Mouse (Mus musculus): ENCODE data around the gene Lhfpl2.

Gene Lhfpl2

GRCm38 (mm10) chr13:94207973-94208372 lies 150.4 kb downstream of the Lhfpl2 start:
- intact Hi-C loops (cut with DNase I), result loop anchor here (5.0 to 10.0 kb wide), 2 partner anchors 133 to 416 kb away; no protein-coding TSS in a partner anchor

- intact Hi-C loops (cut with DNase I), result loop anchor here (5.0 to 10.0 kb wide), 2 partner anchors 134 to 417 kb away; no protein-coding TSS in a partner anchor
Measured at GRCm38 (mm10) chr13:94208892-94209291, 151.3 kb downstream of the Lhfpl2 start.

DNA sequence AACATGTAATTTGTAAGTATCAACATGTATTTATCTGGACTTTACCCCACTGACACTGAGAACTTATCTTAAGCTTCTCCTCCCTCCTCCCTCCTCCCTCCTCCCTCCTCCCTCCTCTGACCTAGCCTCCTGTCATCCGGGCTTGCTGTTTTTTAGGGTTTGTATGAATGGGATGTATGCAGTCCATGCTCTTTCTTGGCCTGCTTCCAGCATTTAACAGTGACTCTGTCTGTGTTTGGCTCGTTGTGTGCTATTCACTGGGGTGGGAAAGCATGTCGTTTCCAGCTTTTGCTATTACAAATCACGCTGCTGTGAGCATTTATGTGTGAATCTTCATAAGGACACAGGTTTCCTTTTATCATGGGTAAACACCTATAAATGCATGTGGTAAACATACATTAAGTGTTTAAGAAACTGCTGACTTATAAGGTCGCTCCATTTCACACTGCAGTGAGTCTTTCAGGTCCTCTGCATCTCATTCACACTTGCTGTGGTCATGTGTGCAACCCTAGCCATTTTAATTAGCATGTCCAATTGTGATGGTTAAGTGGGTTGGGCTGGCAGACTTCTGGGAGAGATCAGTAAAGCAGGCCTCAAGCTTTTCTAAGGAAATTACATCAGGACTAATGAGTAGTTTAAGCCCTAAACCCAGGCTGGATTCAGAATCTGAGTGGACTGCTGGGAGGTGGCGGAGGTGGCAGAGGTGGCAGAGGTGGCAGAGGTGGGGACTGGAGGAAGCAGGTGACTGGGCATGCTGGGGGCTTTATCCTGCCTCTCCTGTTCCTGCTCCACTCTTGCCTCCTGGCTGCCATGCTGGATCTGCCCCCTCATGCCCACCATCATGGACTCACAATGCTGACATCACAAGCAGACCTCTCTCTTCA lies 153.9 kb downstream of the Lhfpl2 start:
- intact Hi-C loops (cut with DNase I), result no loop called here

DNA sequence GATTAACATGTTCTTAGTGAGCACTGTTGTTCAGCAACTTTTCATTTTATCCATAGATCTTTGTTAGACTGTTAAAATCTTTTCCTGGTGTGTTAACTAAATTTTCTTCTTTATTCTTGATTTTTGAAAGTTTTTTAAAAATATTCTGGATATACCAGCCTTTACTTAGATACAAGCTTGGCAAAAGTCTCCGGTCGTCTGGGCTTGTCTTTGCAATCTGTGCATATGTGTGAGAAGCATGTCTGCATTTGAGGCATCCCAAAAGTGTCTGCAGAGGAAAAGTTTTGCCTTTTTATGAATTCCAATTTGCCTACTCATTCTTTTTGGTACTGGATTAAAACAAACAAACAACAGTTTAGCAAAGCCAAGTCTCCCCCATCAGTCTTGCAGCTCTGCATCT lies 154.6 kb downstream of the Lhfpl2 start:
- intact Hi-C loops (cut with DNase I), result no loop called here

GRCm38 (mm10) chr13:94212716-94213115 lies 155.1 kb downstream of the Lhfpl2 start:
- intact Hi-C loops (cut with DNase I), result no loop called here

DNA sequence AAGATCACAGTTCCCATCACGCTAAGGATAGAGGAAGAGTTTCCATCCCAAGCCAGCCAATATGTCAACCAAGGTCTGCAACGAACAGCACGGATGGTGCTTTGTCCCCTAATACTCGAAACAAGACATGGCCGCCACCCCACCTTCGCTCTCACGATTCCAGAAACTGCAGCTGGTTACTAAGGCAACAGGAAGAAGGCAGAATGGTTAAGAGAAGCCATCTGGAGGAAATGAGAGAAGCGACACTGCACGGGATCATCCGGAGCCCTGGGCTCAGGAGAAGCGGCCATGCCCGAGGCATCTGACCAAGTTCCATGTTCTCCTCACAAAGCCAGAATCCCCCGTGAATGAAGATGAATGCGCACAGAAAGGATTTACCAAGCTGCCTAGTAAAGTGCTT lies 166.0 kb downstream of the Lhfpl2 start:
- intact Hi-C loops (cut with DNase I), result no loop called here

DNA sequence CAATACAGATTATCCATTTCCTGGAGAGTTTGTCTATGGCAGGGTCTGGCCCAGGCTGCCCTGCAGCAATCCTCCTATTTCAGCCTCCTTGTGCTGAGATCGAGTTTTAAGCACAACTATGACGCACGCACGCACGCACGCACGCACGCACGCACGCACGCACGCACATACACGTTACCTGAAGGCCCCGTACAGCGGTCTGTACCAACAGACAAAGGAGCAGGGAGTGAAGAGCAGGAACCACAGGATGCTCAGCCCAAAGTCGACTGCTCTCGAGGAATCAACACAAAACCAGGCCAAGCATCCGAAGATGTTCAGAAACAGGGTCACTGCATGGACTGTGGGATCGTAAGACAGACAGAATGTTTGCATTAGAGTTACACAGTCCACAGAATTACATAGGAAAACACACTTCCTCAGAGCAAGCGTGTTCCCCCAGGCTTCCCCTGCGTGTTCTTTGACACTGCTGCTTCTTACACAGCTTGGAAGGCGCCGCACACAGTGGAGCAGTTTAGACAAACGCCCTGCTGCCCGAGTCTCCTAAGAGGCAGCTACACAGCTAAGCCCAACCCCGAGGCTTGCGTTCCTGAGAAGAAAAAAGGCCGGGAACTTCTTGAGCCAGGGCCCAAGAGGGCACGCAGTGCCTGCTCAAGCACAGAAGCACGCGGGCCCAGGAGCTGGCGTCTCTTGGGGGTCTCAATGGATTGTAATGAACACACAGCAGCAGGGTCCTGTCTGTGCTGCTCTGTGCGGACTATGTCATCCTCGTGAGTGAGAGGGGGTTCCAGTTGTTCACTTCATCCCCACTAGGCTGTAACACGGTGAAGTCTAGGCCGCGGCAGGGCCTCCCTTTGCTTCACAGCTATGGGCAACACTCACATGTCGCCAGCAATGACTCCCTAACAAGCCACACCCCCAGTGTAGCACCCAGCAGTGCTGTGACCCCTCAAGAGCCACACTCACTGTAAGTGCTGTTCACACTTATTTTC lies 167.4 kb downstream of the Lhfpl2 start:
- intact Hi-C loops (cut with DNase I), result no loop called here

- intact Hi-C loops (cut with DNase I), result no loop called here
Measured at GRCm38 (mm10) chr13:94231871-94232270, 174.3 kb downstream of the Lhfpl2 start.

- intact Hi-C loops (cut with DNase I), result no loop called here
Measured at GRCm38 (mm10) chr13:94239488-94239887, 181.9 kb downstream of the Lhfpl2 start.

DNA sequence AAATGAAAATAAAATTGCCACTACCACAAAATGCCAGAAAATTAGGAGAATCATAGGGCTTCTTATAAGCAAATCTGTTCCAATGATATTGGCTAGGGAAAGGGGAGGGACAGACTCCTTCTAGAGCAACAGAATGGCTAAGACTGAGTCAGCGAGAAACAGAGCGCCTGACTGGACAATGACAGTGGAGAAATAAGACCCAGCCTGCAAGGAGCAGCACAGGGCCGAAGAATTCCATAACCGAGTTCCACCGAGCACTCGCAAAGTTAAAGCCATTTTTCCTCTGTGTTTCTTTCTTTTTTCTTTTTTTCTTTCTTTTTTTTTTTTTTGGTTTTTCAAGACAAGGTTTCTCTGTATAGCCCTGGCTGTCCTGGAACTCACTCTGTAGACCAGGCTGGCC lies 182.5 kb downstream of the Lhfpl2 start:
- intact Hi-C loops (cut with DNase I), result no loop called here

DNA sequence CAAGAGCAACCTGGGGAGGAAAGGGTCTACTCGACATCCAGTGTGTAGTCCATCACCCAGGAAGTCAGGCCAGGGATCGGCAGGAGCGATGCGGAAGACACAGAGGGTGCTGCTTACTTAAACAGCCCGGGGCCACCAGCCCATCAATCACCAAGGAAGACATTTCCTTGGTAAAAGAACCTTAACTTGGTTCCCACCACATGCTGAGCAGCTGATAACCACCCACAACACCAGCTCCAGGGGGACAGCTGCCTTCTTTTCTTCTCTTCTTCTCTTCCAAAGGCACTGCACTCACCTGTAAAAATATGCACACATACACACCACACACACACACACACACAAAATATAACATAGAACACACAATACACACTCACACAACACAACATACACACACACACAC lies 183.3 kb downstream of the Lhfpl2 start:
- intact Hi-C loops (cut with DNase I), result no loop called here

GRCm38 (mm10) chr13:94241892-94242524 lies 184.4 kb downstream of the Lhfpl2 start:
- intact Hi-C loops (cut with DNase I), result no loop called here

- intact Hi-C loops (cut with DNase I), result no loop called here
Measured at GRCm38 (mm10) chr13:94242897-94243296, 185.3 kb downstream of the Lhfpl2 start.
